Comparison of ENCODE assay signal across 14 mouse cellular contexts in genomic region chr1:162625229-162625628, GRCm38 (mm10). TPM values are rescaled to one million over a fixed set of nuclear protein-coding genes. Genes with fewer than 3 reads are reported as not detected.
DNase-seq lines count a peak whose midpoint lies in the region; ATAC-seq lines count a peak whose summit lies in the region.
"Had no signal": no experiment of that assay in that cellular context is flagged by ENCODE, and none has a peak within 500 bp of the region (broad histone marks: within the 10 kb centered on the region; RNA-seq: fewer than 3 reads in every experiment).

No protein-coding gene starts in this region.

- no peaks in the 10 kb centered on the region for H3K27me3 ChIP-seq in hindbrain, embryonic 13.5 days
- H3K27me3 ChIP-seq in hindbrain, embryonic 12.5 days = no peaks in the 10 kb centered on the region
- H3K27me3 ChIP-seq in splenic B cell, adult 2 months (ENCODE audit: control insufficient read depth, insufficient read depth, low read length, poor library complexity, severe bottlenecking) = no peaks in the 10 kb centered on the region
- H3K27me3 ChIP-seq in neural tube, embryonic 15.5 days (replicated peaks) = no peaks in the 10 kb centered on the region
- H3K27me3 ChIP-seq in midbrain, embryonic 14.5 days (ENCODE audit: control insufficient read depth, insufficient read depth, low read length) = no peaks in the 10 kb centered on the region
- H3K27me3 ChIP-seq: Patski had no signal

- 53% methylated on average over 7 of the region's 7 CpGs for WGBS in hindbrain, embryonic 13.5 days
- WGBS in hindbrain, embryonic 12.5 days = 68% methylated on average over 7 of the region's 7 CpGs
- WGBS in neural tube, embryonic 15.5 days = 47% methylated on average over 7 of the region's 7 CpGs
- 64% methylated on average over 7 of the region's 7 CpGs for WGBS in midbrain, embryonic 14.5 days

- no peak overlapping the region for H3K27ac ChIP-seq in hindbrain, embryonic 13.5 days
- H3K27ac ChIP-seq in hindbrain, embryonic 12.5 days = no peak overlapping the region
- no peak overlapping the region for H3K27ac ChIP-seq in neural tube, embryonic 15.5 days (replicated peaks)
- H3K27ac ChIP-seq in midbrain, embryonic 14.5 days (replicated peaks; ENCODE audit: low read depth, low read length) = no peak overlapping the region
- H3K27ac ChIP-seq: limb, embryonic 10.5 days had no signal

- H3K4me1 ChIP-seq in hindbrain, embryonic 13.5 days (replicated peaks) = peaks cover 10% of the 10 kb centered on the region
- H3K4me1 ChIP-seq in hindbrain, embryonic 12.5 days = peaks cover 3% of the 10 kb centered on the region
- H3K4me1 ChIP-seq in neural tube, embryonic 15.5 days = peaks cover 6% of the 10 kb centered on the region; the same call in 1 of the 2 replicates
- no peaks in the 10 kb centered on the region for H3K4me1 ChIP-seq in midbrain, embryonic 14.5 days (ENCODE audit: control insufficient read depth, insufficient read depth, low read length)

- 0 out of 2 replicates have a peak, but pooled peaks have one; percentile 21 for ATAC-seq in hindbrain, embryonic 13.5 days (ENCODE audit: low FRiP score)
- no peak for ATAC-seq in hindbrain, embryonic 12.5 days (ENCODE audit: low FRiP score)
- ATAC-seq in neural tube, embryonic 15.5 days (ENCODE audit: low FRiP score) = no peak
- ATAC-seq in midbrain, embryonic 14.5 days (ENCODE audit: low FRiP score, low TSS enrichment) = no peak
- ATAC-seq: inflammation-experienced regulatory T-cells, adult 6 months; Patski had no signal

- peak; percentile 92 for DNase-seq in MEL-GATA-1-ER (ENCODE audit: extremely low read depth, low read depth)
- DNase-seq in lung, postnatal 14 days = peak; percentile 19
- peak; percentile 75 for DNase-seq in splenic B cell, adult 2 months (ENCODE audit: low read depth, low spot score)
- no peak for DNase-seq in midbrain, embryonic 14.5 days
- no peak for DNase-seq in cerebellum, adult 8-10 months
- DNase-seq: cerebellum, adult 11-12 months had no signal

- no peak overlapping the region for H3K4me3 ChIP-seq in hindbrain, embryonic 13.5 days
- H3K4me3 ChIP-seq in hindbrain, embryonic 12.5 days = no peak overlapping the region
- no peak overlapping the region for H3K4me3 ChIP-seq in neural tube, embryonic 15.5 days (replicated peaks)
- no peak overlapping the region for H3K4me3 ChIP-seq in midbrain, embryonic 14.5 days (replicated peaks; ENCODE audit: low read depth, low read length)
- H3K4me3 ChIP-seq: limb, embryonic 10.5 days had no signal

- no peaks in the 10 kb centered on the region for H3K9me3 ChIP-seq in hindbrain, embryonic 13.5 days
- no peaks in the 10 kb centered on the region for H3K9me3 ChIP-seq in hindbrain, embryonic 12.5 days (replicated peaks)
- no peaks in the 10 kb centered on the region for H3K9me3 ChIP-seq in neural tube, embryonic 15.5 days (replicated peaks)
- no peaks in the 10 kb centered on the region for H3K9me3 ChIP-seq in midbrain, embryonic 14.5 days (ENCODE audit: control insufficient read depth, low read length)
- H3K9me3 ChIP-seq: limb, embryonic 10.5 days had no signal

- H3K36me3 ChIP-seq in hindbrain, embryonic 13.5 days = no peaks in the 10 kb centered on the region
- H3K36me3 ChIP-seq in hindbrain, embryonic 12.5 days = no peaks in the 10 kb centered on the region
- no peaks in the 10 kb centered on the region for H3K36me3 ChIP-seq in splenic B cell, adult 2 months (ENCODE audit: control insufficient read depth, insufficient read depth, low read length, poor library complexity, severe bottlenecking)
- no peaks in the 10 kb centered on the region for H3K36me3 ChIP-seq in neural tube, embryonic 15.5 days
- no peaks in the 10 kb centered on the region for H3K36me3 ChIP-seq in midbrain, embryonic 14.5 days (ENCODE audit: control insufficient read depth, insufficient read depth, low read length)
- H3K36me3 ChIP-seq: limb, embryonic 10.5 days had no signal

- H3K4me2 ChIP-seq in hindbrain, embryonic 13.5 days = no peak overlapping the region
- H3K4me2 ChIP-seq in hindbrain, embryonic 12.5 days (replicated peaks) = no peak overlapping the region
- H3K4me2 ChIP-seq in neural tube, embryonic 15.5 days = no peak overlapping the region
- H3K4me2 ChIP-seq in midbrain, embryonic 14.5 days (ENCODE audit: low read length) = no peak overlapping the region

- H3K9ac ChIP-seq in hindbrain, embryonic 13.5 days = no peak overlapping the region
- H3K9ac ChIP-seq in hindbrain, embryonic 12.5 days = no peak overlapping the region
- H3K9ac ChIP-seq in neural tube, embryonic 15.5 days (replicated peaks) = no peak overlapping the region
- no peak overlapping the region for H3K9ac ChIP-seq in midbrain, embryonic 14.5 days (replicated peaks; ENCODE audit: low read length)

RNA-seq across cellular contexts. Expression of gene Myoc, which starts 13.7 kb away (rescaled TPM):
- polyA plus RNA-seq in hindbrain, embryonic 13.5 days (2015; fragmentation: Nextera tagmentation; extraction: Ambion mirVana) = not detected in 2 replicates
- not detected in 2 replicates for polyA plus RNA-seq in hindbrain, embryonic 12.5 days (2016; fragmentation: Nextera tagmentation; extraction: Ambion mirVana)
- polyA plus RNA-seq in neural tube, embryonic 15.5 days (2015; fragmentation: Nextera tagmentation; extraction: Ambion mirVana) = 0.06 TPM in 1 of 2 replicates, not detected in the other
- 0.13 TPM in 1 of 2 replicates, not detected in the other for polyA plus RNA-seq in midbrain, embryonic 14.5 days (2014; fragmentation: Nextera tagmentation; extraction: Ambion mirVana)
- polyA plus RNA-seq: forebrain, embryonic 11.5 days; inflammation-experienced regulatory T-cells, adult 6 months; limb, embryonic 10.5 days; neural tube, embryonic 11.5 days; Patski had no signal

RNA-seq across cellular contexts. Expression of gene Myocos, which starts 32.8 kb away (rescaled TPM):
- polyA plus RNA-seq in hindbrain, embryonic 13.5 days (2015; fragmentation: Nextera tagmentation; extraction: Ambion mirVana) = not detected in 2 replicates
- not detected in 2 replicates for polyA plus RNA-seq in hindbrain, embryonic 12.5 days (2016; fragmentation: Nextera tagmentation; extraction: Ambion mirVana)
- polyA plus RNA-seq in neural tube, embryonic 15.5 days (2015; fragmentation: Nextera tagmentation; extraction: Ambion mirVana) = not detected in 2 replicates
- polyA plus RNA-seq in midbrain, embryonic 14.5 days (2014; fragmentation: Nextera tagmentation; extraction: Ambion mirVana) = not detected in 2 replicates
- polyA plus RNA-seq: forebrain, embryonic 11.5 days; inflammation-experienced regulatory T-cells, adult 6 months; limb, embryonic 10.5 days; neural tube, embryonic 11.5 days; Patski had no signal

RNA-seq across cellular contexts. Expression of gene Vamp4, which starts 54.9 kb away (rescaled TPM):
- 76.0 and 77.9 TPM in 2 replicates for polyA plus RNA-seq in hindbrain, embryonic 13.5 days (2015; fragmentation: Nextera tagmentation; extraction: Ambion mirVana)
- polyA plus RNA-seq in hindbrain, embryonic 12.5 days (2016; fragmentation: Nextera tagmentation; extraction: Ambion mirVana) = 68.4 and 74.9 TPM in 2 replicates
- polyA plus RNA-seq in neural tube, embryonic 15.5 days (2015; fragmentation: Nextera tagmentation; extraction: Ambion mirVana) = 81.3 and 87.0 TPM in 2 replicates
- 71.3 and 72.0 TPM in 2 replicates for polyA plus RNA-seq in midbrain, embryonic 14.5 days (2014; fragmentation: Nextera tagmentation; extraction: Ambion mirVana)

Comparison
In these comparisons a context has a peak if more than half of its experiments do, and no peak if none do; other contexts are left out.
1. DNase-seq: peak in MEL-GATA-1-ER (single experiment), lung, postnatal 14 days (single experiment) and splenic B cell, adult 2 months (single experiment); none in midbrain, embryonic 14.5 days (single experiment) and cerebellum, adult 8-10 months (single experiment).